Mouse (Mus musculus): ENCODE measurements around the gene Ankrd28.

Ankrd28 gene

DNA sequence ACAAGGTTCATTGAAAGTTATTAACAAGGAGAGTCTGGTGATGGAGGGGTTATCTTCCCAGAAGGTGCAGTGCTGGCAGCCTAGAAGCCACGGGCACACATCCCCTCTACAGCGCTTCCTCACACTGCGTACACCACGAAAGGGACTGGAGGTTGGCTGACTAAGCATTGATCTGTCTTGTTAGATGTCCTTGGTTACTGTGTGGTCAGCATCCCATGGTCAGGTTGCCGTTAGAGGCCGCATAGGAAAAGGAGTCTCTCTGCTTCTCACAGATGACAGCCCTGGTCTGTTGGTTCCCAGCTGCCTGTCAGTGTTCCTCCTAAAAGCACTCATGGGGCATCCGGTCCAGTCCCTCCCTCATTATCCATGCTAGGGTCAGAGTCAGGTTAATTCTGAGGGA lies 179.2 kb downstream of the Ankrd28 start:
- no peak for DNase-seq (ENCODE audit: low read depth, low spot score)

GRCm38 (mm10) chr14:31650347-31650746 lies 180.1 kb downstream of the Ankrd28 start:
- no peak for DNase-seq (ENCODE audit: low read depth, low spot score)

Data from brain, embryonic 18.5 days (tissue).